Mouse (Mus musculus) embryonic facial prominence, embryonic 11.5 days (tissue): ENCODE measurements at regions not wholly inside any gene's neighbourhood (a gene's known extent, or its start where the extent isn't known, plus 50 kb on each side); places are given as distances from the start of the nearest gene placed in this dataset.

Source experiments
- ATAC-seq: fragments of 200-750 bp; cut with Nextera tagmentation; replicated peaks from 2 replicates; pipeline ENCODE4 v1.8.0; 2017; ENCODE audit warnings: low read depth; ENCODE audit not compliant: insufficient number of reproducible peaks, low FRiP score, low TSS enrichment
- DNase-seq: peaks from one replicate; pipeline ENCODE4 v3.0.0-alpha.2; 2015; ENCODE audit warnings: low spot score
- H3K27ac ChIP-seq: fragments of 300-500 bp; sonication (generic); replicated peaks from 2 replicates; pipeline ENCODE4 v1.5.1; 2014; ENCODE audit warnings: mild to moderate bottlenecking, low read depth, low read length, control low read depth
- H3K27me3 ChIP-seq: fragments of 300-500 bp; sonication (generic); 2 replicates; pipeline ENCODE4 v1.6.1; 2014; ENCODE audit warnings: mild to moderate bottlenecking, low read length, moderate library complexity, mixed read lengths; ENCODE audit not compliant: control insufficient read depth, insufficient read depth
- H3K36me3 ChIP-seq: fragments of 300-500 bp; sonication (generic); replicated peaks from 2 replicates; pipeline ENCODE4 v1.6.1; 2014; ENCODE audit warnings: low read depth, mild to moderate bottlenecking, low read length, moderate library complexity, mixed read lengths; ENCODE audit not compliant: control insufficient read depth, insufficient read depth
- H3K4me1 ChIP-seq: fragments of 300-500 bp; sonication (generic); 2 replicates; pipeline ENCODE4 v1.6.1; 2014; ENCODE audit warnings: low read length, mixed read lengths; ENCODE audit not compliant: control insufficient read depth, insufficient read depth
- H3K4me2 ChIP-seq: fragments of 300-500 bp; sonication (generic); 2 replicates; pipeline ENCODE4 v1.6.1; 2014; ENCODE audit warnings: low read depth, mild to moderate bottlenecking, control low read depth, low read length, moderate library complexity
- H3K4me3 ChIP-seq: fragments of 300-500 bp; sonication (generic); 2 replicates; pipeline ENCODE4 v1.5.1; 2014; ENCODE audit warnings: low read depth, low read length, control low read depth
- H3K9ac ChIP-seq: fragments of 300-500 bp; sonication (generic); replicated peaks from 2 replicates; pipeline ENCODE4 v1.6.1; 2014; ENCODE audit warnings: mild to moderate bottlenecking, control low read depth, low read length
- H3K9me3 ChIP-seq: fragments of 300-500 bp; sonication (generic); replicated peaks from 2 replicates; pipeline ENCODE4 v1.6.1; 2016; ENCODE audit warnings: mild to moderate bottlenecking, low read length, inconsistent platforms, mixed read lengths; ENCODE audit not compliant: control insufficient read depth
- WGBS: fragments of 180-500 bp; shearing (Covaris S2); extraction: QIAGEN DNeasy Blood & Tissue Kit; methylation state at CpG from one replicate; pipeline ENCODE4 v1.1.7; 2014; 5-methylcytosine and 5-hydroxymethylcytosine counted together

GRCm38 (mm10) chr11:111558302-111559140, 492.6 kb downstream of the Kcnj2 start:
- WGBS, result 80% methylated on average over 9 of the region's 9 CpGs
- Histone ChIP-seq H3K4me1 (no peaks in the 10 kb centered on the region), H3K4me3 (no peak overlapping the region), H3K9ac (no peak overlapping the region), H3K9me3 (no peaks in the 10 kb centered on the region), H3K36me3 (no peaks in the 10 kb centered on the region), H3K4me2 (no peak overlapping the region), H3K27me3 (no peaks in the 10 kb centered on the region), H3K27ac (no peak overlapping the region)
- DNase-seq (no peak), ATAC-seq (no peak)

- 36% methylated on average over 5 of the region's 5 CpGs for WGBS
- Histone ChIP-seq H3K4me2 (no peak overlapping the region), H3K4me3 (no peak overlapping the region), H3K4me1 (no peaks in the 10 kb centered on the region), H3K36me3 (no peaks in the 10 kb centered on the region), H3K27ac (no peak overlapping the region), H3K9me3 (no peaks in the 10 kb centered on the region), H3K27me3 (no peaks in the 10 kb centered on the region), H3K9ac (no peak overlapping the region)
- ATAC-seq (no peak), DNase-seq (peak; percentile 67)
Measured at GRCm38 (mm10) chr11:111563171-111563570, 497.2 kb downstream of the Kcnj2 start.

GRCm38 (mm10) chr11:111568041-111568440, 502.1 kb downstream of the Kcnj2 start:
- DNase-seq (no peak), ATAC-seq (no peak)
- H3K4me2 ChIP-seq, result no peak overlapping the region
- H3K4me3 ChIP-seq, result no peak overlapping the region
- no peaks in the 10 kb centered on the region for H3K36me3 ChIP-seq
- H3K9ac ChIP-seq, result no peak overlapping the region
- H3K27me3 ChIP-seq, result no peaks in the 10 kb centered on the region
- no peaks in the 10 kb centered on the region for H3K9me3 ChIP-seq
- WGBS, result 79% methylated on average over 6 of the region's 6 CpGs
- no peak overlapping the region for H3K27ac ChIP-seq
- H3K4me1 ChIP-seq, result no peaks in the 10 kb centered on the region

DNA sequence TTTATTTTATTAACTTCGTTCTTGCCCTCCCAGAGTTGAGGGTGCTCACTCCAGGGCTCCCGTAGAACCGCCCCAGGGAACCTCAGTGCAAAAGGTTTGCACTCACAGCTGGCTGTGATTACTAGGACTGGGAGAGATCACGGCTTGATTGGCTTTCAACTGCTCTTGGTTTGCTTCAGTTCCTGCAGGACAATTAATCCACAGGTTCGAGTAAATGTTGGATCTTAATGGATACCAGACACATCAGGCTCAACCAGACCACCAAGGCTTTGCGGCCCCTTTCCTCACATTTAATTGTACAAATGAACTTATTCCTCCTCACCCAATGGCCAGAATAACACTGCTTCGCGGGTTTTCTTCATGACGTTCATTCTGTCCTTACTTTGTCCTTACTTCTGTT, 502.9 kb downstream of the Kcnj2 start:
- Histone ChIP-seq H3K27ac (no peak overlapping the region; the same call in 1 of the 2 replicates), H3K9ac (no peak overlapping the region), H3K4me1 (no peaks in the 10 kb centered on the region), H3K27me3 (no peaks in the 10 kb centered on the region), H3K36me3 (no peaks in the 10 kb centered on the region), H3K4me2 (no peak overlapping the region), H3K9me3 (no peaks in the 10 kb centered on the region), H3K4me3 (no peak overlapping the region)
- 35% methylated on average over 9 of the region's 9 CpGs for WGBS
- ATAC-seq (no peak), DNase-seq (peak; percentile 86)

DNA sequence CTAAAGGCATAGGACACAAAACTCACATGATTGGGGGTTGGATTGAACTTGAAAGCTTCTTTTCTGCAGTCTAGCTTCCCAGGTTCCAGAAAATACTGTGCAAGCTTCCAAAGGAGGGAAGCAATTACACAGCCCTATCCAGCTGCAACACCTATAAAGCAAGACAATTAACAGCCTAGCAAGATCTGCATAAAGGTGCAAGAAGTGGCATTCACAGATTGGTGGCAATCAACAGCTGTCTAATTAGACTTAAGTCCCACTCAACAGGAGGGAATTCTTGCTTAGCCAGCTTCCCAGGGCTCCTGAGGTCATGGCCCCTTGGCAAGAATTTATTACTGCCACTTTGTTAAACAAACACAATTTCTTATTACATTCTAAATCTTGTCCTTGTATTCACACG, 511.9 kb downstream of the Kcnj2 start:
- no peak overlapping the region for H3K4me3 ChIP-seq
- no peak overlapping the region for H3K9ac ChIP-seq
- ATAC-seq (no peak), DNase-seq (no peak)
- no peak overlapping the region for H3K4me2 ChIP-seq
- H3K4me1 ChIP-seq, result no peaks in the 10 kb centered on the region
- 7% methylated on average over 1 of the region's 1 CpGs for WGBS
- H3K27ac ChIP-seq, result no peak overlapping the region
- H3K9me3 ChIP-seq, result no peaks in the 10 kb centered on the region
- no peaks in the 10 kb centered on the region for H3K36me3 ChIP-seq
- no peaks in the 10 kb centered on the region for H3K27me3 ChIP-seq

- H3K36me3 ChIP-seq, result no peaks in the 10 kb centered on the region
- no peak overlapping the region for H3K27ac ChIP-seq
- 64% methylated on average over 4 of the region's 4 CpGs for WGBS
- no peaks in the 10 kb centered on the region for H3K27me3 ChIP-seq
- ATAC-seq (no peak), DNase-seq (peak; percentile 24)
- H3K9me3 ChIP-seq, result no peaks in the 10 kb centered on the region
- no peaks in the 10 kb centered on the region for H3K4me1 ChIP-seq
- H3K4me2 ChIP-seq, result peak overlapping the region; percentile 37; the same call in 1 of the 2 replicates
- no peak overlapping the region for H3K4me3 ChIP-seq
- no peak overlapping the region for H3K9ac ChIP-seq
Measured at GRCm38 (mm10) chr11:111582980-111583379, 517.0 kb downstream of the Kcnj2 start.

GRCm38 (mm10) chr11:111583606-111584005, 517.6 kb downstream of the Kcnj2 start:
- Histone ChIP-seq H3K9ac (no peak overlapping the region), H3K4me1 (no peaks in the 10 kb centered on the region), H3K36me3 (no peaks in the 10 kb centered on the region), H3K9me3 (no peaks in the 10 kb centered on the region), H3K4me2 (peak overlapping the region; percentile 37; the same call in 1 of the 2 replicates), H3K27ac (no peak overlapping the region), H3K4me3 (0 out of 2 replicates have a peak overlapping the region, but pooled peaks have one; percentile 5), H3K27me3 (no peaks in the 10 kb centered on the region)
- DNase-seq (peak; percentile 81), ATAC-seq (no peak)
- 43% methylated on average over 13 of the region's 13 CpGs for WGBS

- no peaks in the 10 kb centered on the region for H3K4me1 ChIP-seq
Measured at GRCm38 (mm10) chr11:111599456-111599855, 533.5 kb downstream of the Kcnj2 start.

More at GRCm38 (mm10) chr11:111599456-111599855, 533.5 kb downstream of the Kcnj2 start:
- Histone ChIP-seq H3K9ac (no peak overlapping the region), H3K9me3 (no peaks in the 10 kb centered on the region), H3K27me3 (no peaks in the 10 kb centered on the region), H3K27ac (no peak overlapping the region), H3K36me3 (no peaks in the 10 kb centered on the region), H3K4me3 (no peak overlapping the region), H3K4me2 (no peak overlapping the region)
- DNase-seq (no peak), ATAC-seq (no peak)
